ENCODE assay signal across 9 mouse cellular contexts in genomic region chr11:44832940-44833254, GRCm38 (mm10).
DNase-seq lines count a peak whose midpoint lies in the region; ATAC-seq lines count a peak whose summit lies in the region.
"Had no signal": no experiment of that assay in that cellular context is flagged by ENCODE, and none has a peak within 500 bp of the region (broad histone marks: within the 10 kb centered on the region; RNA-seq: fewer than 3 reads in every experiment).

No protein-coding gene starts in this region.

- H3K27me3 ChIP-seq in hindbrain, embryonic 11.5 days (ENCODE audit: control insufficient read depth, insufficient read depth, low read length): no peaks in the 10 kb centered on the region
- H3K27me3 ChIP-seq in midbrain, embryonic 13.5 days: peaks cover 12% of the 10 kb centered on the region; the same call in 1 of the 2 replicates

- 0 out of 2 replicates have a peak, but pooled peaks cover 4% of the 10 kb centered on the region for H3K4me1 ChIP-seq in hindbrain, embryonic 11.5 days (replicated peaks; ENCODE audit: control insufficient read depth, insufficient read depth, low read length)
- H3K4me1 ChIP-seq in midbrain, embryonic 13.5 days (replicated peaks): peaks cover 48% of the 10 kb centered on the region

- H3K36me3 ChIP-seq in hindbrain, embryonic 11.5 days (ENCODE audit: control insufficient read depth, insufficient read depth, low read length): no peaks in the 10 kb centered on the region
- H3K36me3 ChIP-seq in midbrain, embryonic 13.5 days: no peaks in the 10 kb centered on the region

- no peak; the same call in 1 of the 2 replicates for ATAC-seq in hindbrain, embryonic 11.5 days (ENCODE audit: low FRiP score)
- peak; percentile 62; the same call in 1 of the 2 replicates for ATAC-seq in midbrain, embryonic 13.5 days

- WGBS in hindbrain, embryonic 11.5 days: under 1% methylated on average over 4 of the region's 4 CpGs
- under 1% methylated on average over 4 of the region's 4 CpGs for WGBS in midbrain, embryonic 13.5 days

- peak overlapping the region; percentile 76 for H3K27ac ChIP-seq in hindbrain, embryonic 11.5 days (ENCODE audit: low read depth, low read length)
- peak overlapping the region; percentile 75 for H3K27ac ChIP-seq in midbrain, embryonic 13.5 days

- H3K4me3 ChIP-seq in hindbrain, embryonic 11.5 days (ENCODE audit: low read depth, low read length): no peak overlapping the region
- peak overlapping the region; percentile 23 for H3K4me3 ChIP-seq in midbrain, embryonic 13.5 days (replicated peaks)

- no peaks in the 10 kb centered on the region for H3K9me3 ChIP-seq in hindbrain, embryonic 11.5 days (ENCODE audit: control insufficient read depth, low read length)
- H3K9me3 ChIP-seq in midbrain, embryonic 13.5 days: no peaks in the 10 kb centered on the region

- no peak overlapping the region for H3K9ac ChIP-seq in hindbrain, embryonic 11.5 days (ENCODE audit: low read depth, low read length)
- peak overlapping the region; percentile 67 for H3K9ac ChIP-seq in midbrain, embryonic 13.5 days (replicated peaks)

- peak; percentile 18 for DNase-seq in ES-CJ7 (ENCODE audit: low read depth, low spot score)
- DNase-seq in embryo, embryonic 11 days: peak; percentile 38
- peak; percentile 55 for DNase-seq in hindbrain, embryonic 11.5 days (ENCODE audit: low spot score)
- no peak for DNase-seq in layer of hippocampus, adult 11-12 months (ENCODE audit: low spot score)
- DNase-seq in cerebellum, adult 9-11 months: no peak
- DNase-seq in right cerebral cortex, adult 2 months (ENCODE audit: low spot score in 2 of 2): no peak
- DNase-seq: kidney, postnatal 36 days had no signal

- H3K4me2 ChIP-seq in hindbrain, embryonic 11.5 days (replicated peaks; ENCODE audit: low read depth, low read length): peak overlapping the region; percentile 29
- peak overlapping the region; percentile 40 for H3K4me2 ChIP-seq in midbrain, embryonic 13.5 days (replicated peaks)
- H3K4me2 ChIP-seq: liver, embryonic 11.5 days had no signal

Comparison
In these comparisons a context has a peak if more than half of its experiments do, and no peak if none do; other contexts are left out.
1. DNase-seq: peak in ES-CJ7 (single experiment), embryo, embryonic 11 days (single experiment) and hindbrain, embryonic 11.5 days (single experiment); none in layer of hippocampus, adult 11-12 months (single experiment), cerebellum, adult 9-11 months (single experiment) and right cerebral cortex, adult 2 months (0 of 2).